Mouse (Mus musculus) left cerebral cortex, postnatal 14 days (tissue): Measurements from ENCODE around the gene Rpl26. TPM values are rescaled to one million over a fixed set of nuclear protein-coding genes. Genes with fewer than 3 reads are reported as not detected.
"Not testable (repeated sequence)": the region's sequence is repeated elsewhere in the genome, so short reads cannot be mapped to it uniquely, and the experiment has no call there.

Experiments used
- DNase-seq, 2 experiments: peaks; one replicate each; pipeline ENCODE4 v3.0.0; 2021 to 2022; ENCODE audit warnings: low spot score in 2 of 2, mixed read lengths in 1 of 2
- intact Hi-C: fragments of 180-260 bp; cut with DNase I; formaldehyde crosslinking; loops from one replicate; pipeline ENCODE4 v1.15.1; 2025
- total RNA-seq, 2 experiments: library from RNA; stranded (reverse); gene quantifications; 2 replicates each; pipeline ENCODE4 v1.2.3; 2021

Gene Rpl26
- total RNA-seq, 2 experiments from 2014 or later = 597 to 631 TPM

- DNase-seq = no peak
- intact Hi-C loops = loop anchor here (2.0 kb wide), 1 partner anchor 77 kb away; no protein-coding TSS in a partner anchor
Measured at GRCm38 (mm10) chr11:68905665-68906460, 4.5 kb downstream of the Rpl26 start.

DNA sequence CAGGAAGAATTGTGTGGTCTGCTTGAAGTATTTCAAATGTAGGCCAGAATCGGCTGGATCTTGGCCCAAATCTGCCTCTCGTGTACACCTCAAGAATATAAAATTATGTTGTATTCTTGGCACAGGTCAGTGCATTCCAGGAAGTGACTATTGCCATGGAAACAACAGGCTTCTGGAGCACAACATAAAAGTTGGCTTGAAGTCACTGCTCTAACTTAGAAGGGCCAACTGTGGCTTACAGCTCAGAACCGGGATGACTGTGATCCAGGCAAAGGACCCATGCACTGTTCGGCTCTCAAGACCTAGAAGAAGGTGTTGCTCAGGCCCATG, 5.0 kb downstream of the Rpl26 start:
- intact Hi-C loops = no loop called here
- peak in 1 of 2 experiments; percentile 52 for DNase-seq

- DNase-seq = no peak
- intact Hi-C loops = no loop called here
Measured at GRCm38 (mm10) chr11:68907251-68907650, 5.9 kb downstream of the Rpl26 start.

DNA sequence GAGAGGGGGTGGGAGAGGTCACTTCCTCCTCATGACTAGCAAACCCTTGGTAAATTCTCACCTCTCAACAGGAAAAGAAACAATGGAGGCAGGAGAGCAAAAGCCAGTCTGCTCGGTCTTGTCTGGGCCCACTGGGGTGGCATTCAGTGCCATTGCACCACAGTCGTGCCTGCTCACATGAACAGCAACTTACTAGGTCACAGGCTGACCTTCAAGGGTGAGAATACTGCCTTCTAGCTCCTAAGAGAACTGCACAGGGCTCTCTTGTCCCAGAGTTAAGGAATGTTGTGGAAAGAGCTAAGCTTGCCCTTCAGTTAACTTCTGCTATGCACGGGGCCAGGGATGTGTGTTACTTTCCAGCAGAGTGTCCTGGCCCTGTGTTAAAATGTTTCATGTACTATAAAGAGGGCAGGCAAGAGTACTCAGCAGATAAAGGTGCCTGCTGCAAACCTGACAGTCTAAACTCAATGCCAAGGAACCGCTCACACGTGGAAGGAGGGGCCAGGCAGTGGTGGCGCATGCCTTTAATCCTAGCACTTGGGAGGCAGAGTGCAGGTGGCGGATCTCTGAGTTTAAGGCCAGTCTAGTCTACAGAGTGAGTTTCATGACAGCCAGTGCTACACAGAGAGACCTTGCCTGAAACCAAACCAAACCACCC, 7.6 kb downstream of the Rpl26 start:
- intact Hi-C loops = no loop called here

DNA sequence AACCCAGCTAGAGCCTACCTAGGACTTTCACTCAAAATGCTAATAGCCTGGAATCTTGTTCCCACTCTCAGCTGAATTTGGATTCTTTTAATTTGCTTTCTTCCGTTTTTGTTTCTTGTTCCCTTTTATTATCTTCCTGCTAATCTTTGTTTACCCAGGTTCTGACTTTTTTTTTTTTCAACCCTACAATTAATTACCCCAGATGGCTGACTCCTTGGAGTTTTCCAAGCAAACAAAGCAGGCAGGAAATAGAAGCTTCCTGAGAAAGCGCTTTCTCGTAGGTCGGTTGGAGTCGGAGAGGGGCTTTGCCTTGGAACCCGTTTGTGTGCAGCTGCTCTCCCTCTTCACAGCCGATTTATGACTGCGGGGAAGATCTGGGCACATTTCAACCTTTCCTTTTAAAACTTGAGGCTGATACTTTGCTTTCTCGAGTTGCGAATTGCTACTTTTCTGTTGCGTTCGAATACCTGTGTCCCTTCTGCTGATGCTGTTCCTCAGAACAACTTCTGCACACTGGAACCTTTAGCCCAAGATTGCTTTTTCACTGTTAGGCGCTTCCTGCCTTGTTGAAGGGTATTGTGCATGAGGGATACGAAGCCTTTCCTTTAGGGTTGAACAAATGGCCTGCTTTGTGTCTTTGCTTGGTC, 10.3 kb downstream of the Rpl26 start:
- no peak for DNase-seq
- intact Hi-C loops = no loop called here

More for the DNA sequence above, 7.6 kb downstream of the Rpl26 start:
- DNase-seq = no peak

DNA sequence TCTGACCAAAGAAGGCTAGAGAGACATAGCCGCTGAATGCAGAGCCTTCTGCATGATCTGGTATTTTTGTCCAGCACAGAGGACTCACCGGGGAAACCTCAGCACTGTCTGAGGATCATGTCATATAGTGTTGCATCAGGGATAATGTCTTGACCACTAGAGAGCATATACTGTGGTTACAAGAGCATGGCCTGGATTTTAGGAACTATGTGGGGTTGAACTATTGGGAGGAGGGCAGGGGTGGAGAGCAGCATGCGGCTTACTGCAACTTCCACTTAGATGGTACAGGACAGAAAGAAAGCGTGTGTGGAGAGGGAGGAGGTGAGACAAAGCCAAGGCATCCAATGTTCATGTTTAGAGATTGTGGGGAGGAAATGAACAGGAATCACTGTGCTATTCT, 13.2 kb downstream of the Rpl26 start:
- no peak for DNase-seq
- intact Hi-C loops = no loop called here

GRCm38 (mm10) chr11:68923191-68923590, 21.8 kb downstream of the Rpl26 start:
- intact Hi-C loops = no loop called here
- no peak for DNase-seq

DNA sequence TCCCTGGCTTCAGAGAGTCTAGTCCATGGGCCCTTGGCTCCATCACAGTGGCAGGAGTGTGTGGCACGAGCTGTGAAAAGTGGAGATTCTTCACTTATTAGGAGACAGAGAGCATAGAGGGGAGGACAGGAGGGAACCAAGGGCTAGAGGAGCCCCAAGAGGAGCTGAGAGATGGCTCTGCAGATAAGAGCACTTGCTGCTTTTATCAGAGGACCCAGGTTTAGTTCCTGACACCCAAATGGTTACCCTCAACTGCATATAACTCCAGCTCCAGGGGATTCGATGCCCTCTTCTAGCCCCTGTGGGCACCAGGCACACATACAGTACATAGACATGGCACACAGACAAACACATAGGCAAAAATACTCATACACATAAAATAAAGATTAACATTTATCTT, 23.4 kb downstream of the Rpl26 start:
- intact Hi-C loops = no loop called here
- DNase-seq = no peak

DNA sequence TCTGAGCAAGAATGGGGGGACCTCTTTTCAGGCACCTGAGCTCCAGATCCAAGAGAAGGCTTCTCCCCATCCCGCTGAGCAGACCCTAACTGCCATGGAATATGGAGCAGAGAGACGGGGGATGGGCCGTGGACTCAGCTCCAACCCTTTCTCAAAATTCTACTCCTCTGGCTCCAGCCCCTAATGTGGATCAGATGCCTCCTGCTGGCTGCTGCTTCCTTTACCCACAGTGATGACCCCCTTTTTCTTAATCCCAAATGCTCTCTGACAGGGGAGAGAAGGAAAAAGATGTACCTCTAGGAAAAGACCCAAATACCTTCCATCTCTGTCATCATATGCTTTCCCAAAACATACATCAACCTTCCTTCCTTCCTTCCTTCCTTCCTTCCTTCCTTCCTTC, 25.6 kb downstream of the Rpl26 start, which contains the start of gene Odf4:
Gene Odf4, minus strand, starts transcription at position 101 of the 400 bp plus-strand sequence.
- DNase-seq = no peak

GRCm38 (mm10) chr11:68929947-68930346, 28.6 kb downstream of the Rpl26 start:
- intact Hi-C loops = no loop called here
- DNase-seq = no peak

More for the DNA sequence above, 25.6 kb downstream of the Rpl26 start, which contains the start of gene Odf4:
- intact Hi-C loops = no loop called here

- DNase-seq = no peak
Measured at GRCm38 (mm10) chr11:68933885-68934507, 32.6 kb downstream of the Rpl26 start.

GRCm38 (mm10) chr11:68936951-68937350, 35.6 kb downstream of the Rpl26 start:
- DNase-seq, intact Hi-C loops: not testable (repeated sequence)

More at GRCm38 (mm10) chr11:68933885-68934507, 32.6 kb downstream of the Rpl26 start:
- intact Hi-C loops = no loop called here

DNA sequence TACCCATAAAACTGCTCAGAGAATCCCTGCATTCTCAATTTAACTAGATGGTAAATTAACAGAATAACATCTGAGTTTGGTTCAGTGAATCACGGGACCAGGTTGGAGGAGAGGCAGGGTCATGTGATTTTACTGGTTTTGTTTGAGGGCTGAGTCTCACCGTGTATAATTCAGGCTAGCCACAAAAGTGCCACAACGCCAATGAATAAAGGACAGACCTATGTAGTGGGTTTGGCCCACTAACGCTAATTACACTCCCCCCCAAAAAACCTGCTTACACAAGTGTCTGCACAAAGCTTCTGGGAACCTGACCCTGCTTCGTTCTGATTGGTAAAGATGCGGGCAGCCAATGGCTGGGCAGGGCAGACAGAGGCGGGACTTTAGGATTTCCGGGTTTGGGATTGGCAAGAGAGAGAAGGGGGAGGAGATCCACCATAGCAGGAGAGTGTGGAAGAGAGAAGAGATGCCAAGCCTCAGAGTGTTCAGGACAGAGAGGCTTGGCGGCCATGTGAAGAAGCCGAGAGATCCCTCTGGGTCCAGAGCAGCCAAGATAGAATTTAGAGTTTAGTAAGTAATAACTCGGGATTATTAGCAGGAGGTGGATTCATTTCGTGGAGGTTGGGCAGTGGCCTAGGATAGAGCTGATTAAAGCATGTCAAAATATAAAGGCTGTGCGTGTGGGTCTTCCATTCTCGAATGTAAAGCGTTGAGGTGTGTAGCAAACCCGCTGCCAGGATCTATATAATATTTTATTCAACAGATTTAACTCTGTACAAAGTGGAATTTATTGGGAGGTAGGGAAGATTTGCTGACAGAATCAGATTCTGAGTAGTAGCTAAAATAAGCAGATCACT, 38.3 kb downstream of the Rpl26 start:
- intact Hi-C loops = no loop called here

GRCm38 (mm10) chr11:68940516-68940915, 39.1 kb downstream of the Rpl26 start:
- intact Hi-C loops = no loop called here
- no peak for DNase-seq

More for the DNA sequence above, 38.3 kb downstream of the Rpl26 start:
- peak; percentile 87 to 96 for DNase-seq

DNA sequence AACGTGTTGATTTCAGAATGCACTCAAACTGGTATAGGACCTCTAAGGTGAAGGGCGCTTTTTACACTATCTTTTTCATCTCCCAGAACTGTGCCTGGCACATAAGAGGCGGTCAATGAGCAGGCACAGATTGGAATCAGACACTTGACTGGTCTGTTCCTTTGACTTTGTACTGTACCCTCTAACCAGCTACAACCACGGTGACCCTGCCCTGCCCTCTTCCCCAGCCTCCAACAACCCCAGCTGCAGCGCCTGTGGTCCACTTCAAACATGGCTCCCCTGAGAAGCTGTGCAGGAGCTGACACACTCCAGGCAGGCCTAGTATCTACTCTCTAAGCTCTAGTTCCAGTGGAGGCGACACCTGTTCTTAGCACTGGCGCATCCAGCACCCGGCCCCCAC, 41.3 kb downstream of the Rpl26 start:
- no peak for DNase-seq
- intact Hi-C loops = no loop called here

DNA sequence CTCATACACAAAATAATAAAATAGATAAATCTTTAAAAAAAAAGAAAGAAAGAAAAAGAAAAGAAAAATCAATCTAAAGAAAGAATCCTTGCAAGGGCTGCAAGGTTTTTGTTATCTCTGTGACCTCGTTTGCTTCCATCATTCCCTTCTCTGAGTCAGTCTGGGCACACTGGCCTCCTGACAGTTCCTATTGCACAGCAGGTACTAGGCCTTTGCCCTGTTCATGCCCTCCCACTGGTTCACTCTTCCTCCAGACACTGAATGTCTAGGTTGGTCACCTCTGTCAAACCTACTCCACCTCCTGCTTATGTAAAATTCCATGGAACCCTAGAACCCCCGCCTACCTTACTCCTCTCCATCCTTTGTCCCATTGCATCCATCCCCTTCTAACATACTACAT, 43.9 kb downstream of the Rpl26 start:
- DNase-seq = no peak
- intact Hi-C loops = no loop called here

GRCm38 (mm10) chr11:68946001-68946400, 44.6 kb downstream of the Rpl26 start:
- intact Hi-C loops = no loop called here
- no peak for DNase-seq

GRCm38 (mm10) chr11:68946806-68947440, 45.5 kb downstream of the Rpl26 start:
- peak; percentile 67 to 82 for DNase-seq
- intact Hi-C loops = no loop called here
